In genomic region chr6:140570152-140570551, GRCm38 (mm10) we compare ENCODE assay signal across 9 mouse cellular contexts. TPM values are rescaled to one million over a fixed set of nuclear protein-coding genes. Genes with fewer than 3 reads are reported as not detected.
DNase-seq lines count a peak whose midpoint lies in the region; ATAC-seq lines count a peak whose summit lies in the region.
"Had no signal": no experiment of that assay in that cellular context is flagged by ENCODE, and none has a peak within 500 bp of the region (broad histone marks: within the 10 kb centered on the region; RNA-seq: fewer than 3 reads in every experiment).

No protein-coding gene starts in this region.

- H3K9me3 ChIP-seq in midbrain, embryonic 13.5 days: no peaks in the 10 kb centered on the region
- H3K9me3 ChIP-seq in midbrain, embryonic 10.5 days (replicated peaks): no peaks in the 10 kb centered on the region
- H3K9me3 ChIP-seq in kidney, embryonic 15.5 days (replicated peaks): no peaks in the 10 kb centered on the region

- no peak overlapping the region for H3K27ac ChIP-seq in midbrain, embryonic 13.5 days
- H3K27ac ChIP-seq in midbrain, embryonic 10.5 days (replicated peaks): no peak overlapping the region
- peak overlapping the region; percentile 7; the same call in 1 of the 2 replicates for H3K27ac ChIP-seq in kidney, embryonic 15.5 days
- H3K27ac ChIP-seq: heart, adult 2 months had no signal

- ATAC-seq in midbrain, embryonic 13.5 days: peak; percentile 56
- peak; percentile 77 for ATAC-seq in kidney, embryonic 15.5 days (replicated peaks; ENCODE audit: low FRiP score)
- no peak for ATAC-seq in inflammation-experienced regulatory T-cells, adult 6 months

- H3K4me1 ChIP-seq in midbrain, embryonic 13.5 days (replicated peaks): no peaks in the 10 kb centered on the region
- no peaks in the 10 kb centered on the region for H3K4me1 ChIP-seq in midbrain, embryonic 10.5 days
- peaks cover 6% of the 10 kb centered on the region; the same call in 1 of the 2 replicates for H3K4me1 ChIP-seq in kidney, embryonic 15.5 days

- H3K36me3 ChIP-seq in midbrain, embryonic 13.5 days: peaks cover 56% of the 10 kb centered on the region
- H3K36me3 ChIP-seq in midbrain, embryonic 10.5 days: peaks cover 86% of the 10 kb centered on the region
- H3K36me3 ChIP-seq in kidney, embryonic 15.5 days: peaks cover 59% of the 10 kb centered on the region

- H3K4me3 ChIP-seq in midbrain, embryonic 13.5 days (replicated peaks): no peak overlapping the region
- no peak overlapping the region for H3K4me3 ChIP-seq in midbrain, embryonic 10.5 days
- H3K4me3 ChIP-seq in kidney, embryonic 15.5 days (replicated peaks): no peak overlapping the region
- H3K4me3 ChIP-seq: heart, adult 2 months had no signal

- no peak overlapping the region for H3K4me2 ChIP-seq in midbrain, embryonic 13.5 days (replicated peaks)
- H3K4me2 ChIP-seq in kidney, embryonic 15.5 days: no peak overlapping the region

- no peak overlapping the region for H3K9ac ChIP-seq in midbrain, embryonic 13.5 days (replicated peaks)
- no peak overlapping the region for H3K9ac ChIP-seq in kidney, embryonic 15.5 days

- H3K27me3 ChIP-seq in midbrain, embryonic 13.5 days: no peaks in the 10 kb centered on the region
- no peaks in the 10 kb centered on the region for H3K27me3 ChIP-seq in midbrain, embryonic 10.5 days (ENCODE audit: low read depth, poor library complexity, severe bottlenecking)
- no peaks in the 10 kb centered on the region for H3K27me3 ChIP-seq in kidney, embryonic 15.5 days

- WGBS in midbrain, embryonic 13.5 days: 67% methylated on average over 11 of the region's 11 CpGs
- 92% methylated on average over 11 of the region's 11 CpGs for WGBS in midbrain, embryonic 10.5 days
- WGBS in kidney, embryonic 15.5 days: 45% methylated on average over 11 of the region's 11 CpGs

- no peak for DNase-seq in midbrain, embryonic 10.5 days (ENCODE audit: low spot score)
- peak; percentile 52 for DNase-seq in cerebellum, adult 9-11 months
- peak; percentile 26 for DNase-seq in retina, adult 2 months (ENCODE audit: low read depth, low spot score)
- no peak for DNase-seq in spleen, postnatal 36 days (ENCODE audit: low spot score in 2 of 2)
- DNase-seq in thymus, postnatal 25 days: no peak

RNA-seq across cellular contexts. Expression of gene Aebp2, which starts 52.3 kb away (rescaled TPM):
- 11.3 and 11.7 TPM in 2 replicates for polyA plus RNA-seq in midbrain, embryonic 13.5 days (2015; fragmentation: Nextera tagmentation; extraction: Ambion mirVana)
- 12.3 and 14.9 TPM in 2 replicates for polyA plus RNA-seq in midbrain, embryonic 10.5 days (2016; fragmentation: Nextera tagmentation; extraction: Ambion mirVana)
- polyA plus RNA-seq in kidney, embryonic 15.5 days (2015; fragmentation: Nextera tagmentation; extraction: Ambion mirVana): 11.4 and 11.7 TPM in 2 replicates
- 10 to 100 TPM; 38.6 to 41.5 (median 39.2) TPM for polyA plus RNA-seq in inflammation-experienced regulatory T-cells, adult 6 months (2017; shearing (Covaris generic))

Comparison
In these comparisons a context has a peak if more than half of its experiments do, and no peak if none do; other contexts are left out.
1. DNase-seq: peak in cerebellum, adult 9-11 months (single experiment) and retina, adult 2 months (single experiment); none in midbrain, embryonic 10.5 days (single experiment), spleen, postnatal 36 days (0 of 2) and thymus, postnatal 25 days (single experiment).